Mouse (Mus musculus): ENCODE measurements at regions not wholly inside any gene's neighbourhood (a gene's known extent, or its start where the extent isn't known, plus 50 kb on each side); places are given as distances from the start of the nearest gene placed in this dataset.

- no peak for DNase-seq
Measured at GRCm38 (mm10) chr10:98862712-98863111, 51.5 kb upstream of the Atp2b1 start.

DNA sequence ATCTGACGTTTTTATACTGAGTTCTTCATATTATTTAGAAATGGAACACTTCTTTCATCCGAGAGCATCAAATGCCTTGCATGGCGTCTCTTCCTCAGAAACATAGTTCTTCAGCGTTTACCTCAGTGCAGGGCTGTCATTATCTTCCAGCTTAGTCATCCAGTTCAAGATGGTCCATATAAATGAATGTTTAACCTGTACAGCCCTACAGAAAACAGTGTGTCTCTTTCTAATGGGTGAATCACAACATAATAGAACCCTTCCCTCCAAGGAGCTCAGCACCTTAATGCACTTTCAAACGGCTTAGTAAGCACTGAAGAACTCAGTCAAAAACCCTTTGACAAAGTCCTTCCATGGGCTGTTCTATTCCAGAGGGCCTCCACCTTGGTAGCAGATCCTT, 49.8 kb upstream of the Atp2b1 start:
- no peak for DNase-seq
